Mouse (Mus musculus) hindbrain, embryonic 14.5 days (tissue): Measurements from ENCODE around the gene Dqx1. TPM values are rescaled to one million over a fixed set of nuclear protein-coding genes. Genes with fewer than 3 reads are reported as not detected.

Source experiments
- ATAC-seq: fragments of 200-750 bp; cut with Nextera tagmentation; 2 replicates; pipeline ENCODE4 v1.8.0; 2017; ENCODE audit warnings: moderate number of reproducible peaks, mild to moderate bottlenecking, moderate TSS enrichment, moderate library complexity; ENCODE audit not compliant: low FRiP score
- DNase-seq: peaks from one replicate; pipeline ENCODE4 v3.0.0-alpha.2; 2015; ENCODE audit warnings: low spot score
- H3K27ac ChIP-seq: fragments of 300-500 bp; sonication (generic); 2 replicates; pipeline ENCODE4 v1.5.1; 2014; ENCODE audit warnings: mild to moderate bottlenecking, moderate library complexity
- H3K27me3 ChIP-seq: fragments of 300-500 bp; sonication (generic); 2 replicates; pipeline ENCODE4 v1.6.1; 2014; ENCODE audit warnings: mild to moderate bottlenecking, low read length, mixed read lengths; ENCODE audit not compliant: control insufficient read depth, insufficient read depth
- H3K36me3 ChIP-seq: fragments of 300-500 bp; sonication (generic); replicated peaks from 2 replicates; pipeline ENCODE4 v1.6.1; 2014; ENCODE audit not compliant: control insufficient read depth, insufficient read depth
- H3K4me1 ChIP-seq: fragments of 300-500 bp; sonication (generic); replicated peaks from 2 replicates; pipeline ENCODE4 v1.6.1; 2014; ENCODE audit warnings: antibody characterized with exemption, low read length, mixed read lengths; ENCODE audit not compliant: control insufficient read depth, insufficient read depth
- H3K4me2 ChIP-seq: fragments of 300-500 bp; sonication (generic); replicated peaks from 2 replicates; pipeline ENCODE4 v1.6.1; 2014; ENCODE audit warnings: mild to moderate bottlenecking, moderate library complexity
- H3K4me3 ChIP-seq: fragments of 300-500 bp; sonication (generic); replicated peaks from 2 replicates; pipeline ENCODE4 v1.5.1; 2014; ENCODE audit warnings: mild to moderate bottlenecking, low read length
- H3K9ac ChIP-seq: fragments of 300-500 bp; sonication (generic); 2 replicates; pipeline ENCODE4 v1.6.1; 2014
- H3K9me3 ChIP-seq: fragments of 300-500 bp; sonication (generic); 2 replicates; pipeline ENCODE4 v1.6.1; 2016; ENCODE audit warnings: low read length; ENCODE audit not compliant: control insufficient read depth
- WGBS: fragments of 180-500 bp; shearing (Covaris S2); extraction: QIAGEN DNeasy Blood & Tissue Kit; methylation state at CpG from one replicate; pipeline ENCODE4 v1.1.7; 2014; 5-methylcytosine and 5-hydroxymethylcytosine counted together
- polyA plus RNA-seq: library from polyadenylated mRNA; unstranded; fragments of >200 nt; fragmentation: Nextera tagmentation; extraction: Ambion mirVana; gene quantifications from 2 replicates; pipeline ENCODE4 v1.2.1, GENCODE M21; 2014

Gene Dqx1
- polyA plus RNA-seq, 1 experiment from 2014 or later, result 0.29 TPM

GRCm38 (mm10) chr6:83092416-83093127 is 34.9 kb downstream of the Dqx1 start:
- H3K4me2 ChIP-seq, result no peak overlapping the region
- no peak overlapping the region for H3K9ac ChIP-seq
- H3K36me3 ChIP-seq, result no peaks in the 10 kb centered on the region
- 36% methylated on average over 6 of the region's 6 CpGs for WGBS
- H3K4me1 ChIP-seq, result no peaks in the 10 kb centered on the region
- DNase-seq (no peak), ATAC-seq (no peak)
- no peaks in the 10 kb centered on the region for H3K9me3 ChIP-seq
- peaks cover 40% of the 10 kb centered on the region for H3K27me3 ChIP-seq
- H3K4me3 ChIP-seq, result no peak overlapping the region
- no peak overlapping the region for H3K27ac ChIP-seq

DNA sequence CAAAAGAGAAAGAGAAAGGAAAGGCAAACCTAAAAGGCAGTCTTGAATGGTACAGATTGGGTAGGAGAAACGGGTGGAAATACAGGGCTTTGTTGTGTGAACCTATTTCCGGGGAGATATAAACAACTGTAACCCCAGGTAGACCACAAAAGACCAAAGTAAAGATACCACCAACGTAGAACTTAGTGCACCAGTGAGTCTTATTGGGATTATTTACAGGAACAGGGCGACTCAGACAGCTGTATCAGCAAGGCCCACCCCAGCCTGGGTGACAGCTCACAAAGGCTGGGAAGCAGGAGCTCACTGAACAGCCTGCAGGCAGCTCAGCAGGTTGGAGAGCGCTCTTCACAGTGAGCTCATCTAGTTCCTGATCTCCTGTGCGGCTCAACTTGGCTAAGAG is 38.3 kb downstream of the Dqx1 start:
- no peak overlapping the region for H3K4me2 ChIP-seq
- 49% methylated on average over 6 of the region's 6 CpGs for WGBS
- no peak for ATAC-seq
- no peak for DNase-seq
- H3K27ac ChIP-seq, result no peak overlapping the region
- no peaks in the 10 kb centered on the region for H3K4me1 ChIP-seq
- H3K9me3 ChIP-seq, result no peaks in the 10 kb centered on the region
- H3K9ac ChIP-seq, result no peak overlapping the region
- H3K27me3 ChIP-seq, result peaks cover 8% of the 10 kb centered on the region; the same call in 1 of the 2 replicates
- no peak overlapping the region for H3K4me3 ChIP-seq
- H3K36me3 ChIP-seq, result no peaks in the 10 kb centered on the region

DNA sequence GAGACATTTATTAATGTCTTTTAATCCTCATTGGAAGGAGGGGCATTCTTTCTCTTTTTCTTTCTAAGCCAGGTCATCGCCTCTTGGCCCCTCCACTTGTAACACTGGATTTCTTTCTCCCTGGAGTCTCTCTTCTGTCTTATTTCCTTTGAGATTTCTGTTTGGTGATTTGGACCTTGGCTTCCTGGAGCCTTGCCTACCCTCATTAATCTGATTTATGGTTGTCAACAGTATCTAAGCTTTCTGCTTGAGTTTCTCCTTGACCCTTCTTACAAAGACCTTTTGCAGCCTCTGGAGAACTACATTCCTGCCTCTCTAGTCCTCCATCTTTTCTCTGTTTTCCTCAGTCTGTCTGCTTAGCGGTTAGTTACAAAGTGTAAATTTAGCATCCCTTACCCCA is 40.8 kb downstream of the Dqx1 start:
- Histone ChIP-seq H3K27me3 (no peaks in the 10 kb centered on the region), H3K4me1 (peaks cover 11% of the 10 kb centered on the region), H3K4me2 (no peak overlapping the region), H3K9ac (no peak overlapping the region), H3K27ac (no peak overlapping the region), H3K4me3 (no peak overlapping the region), H3K36me3 (no peaks in the 10 kb centered on the region), H3K9me3 (no peaks in the 10 kb centered on the region)
- 59% methylated on average over 2 of the region's 2 CpGs for WGBS
- DNase-seq, result no peak
- no peak for ATAC-seq

DNA sequence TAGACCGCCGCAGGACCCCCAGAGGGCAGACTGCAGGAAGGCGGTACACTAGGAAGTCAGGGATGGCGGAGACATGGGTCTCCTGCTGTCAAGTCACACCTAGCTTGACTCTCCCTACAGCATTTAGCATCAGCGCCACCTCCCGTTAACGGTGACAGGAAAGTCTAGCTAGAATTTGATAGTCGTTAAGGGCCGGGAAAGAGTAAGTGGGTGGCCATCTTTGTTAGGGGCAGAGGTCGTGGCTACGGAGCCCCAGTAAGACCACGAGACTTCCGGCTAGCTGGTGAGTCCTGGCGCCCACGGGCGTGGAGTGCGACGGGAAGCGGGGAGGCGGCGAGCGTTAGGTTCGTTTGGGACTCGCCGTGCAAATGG is 43.7 kb downstream of the Dqx1 start, which contains the start of the genes Ccdc142 and Gm42688:
TSS of gene Ccdc142 (plus strand) at position 286 of the 372 bp plus-strand sequence.
TSS of gene Gm42688 (plus strand) at position 302 of the 372 bp plus-strand sequence.
- H3K4me3 ChIP-seq, result peak within 1 kb of the TSS; percentile 53
- no peaks in the 10 kb centered on the region for H3K9me3 ChIP-seq
- peak within 1 kb of the TSS; percentile 75 for H3K9ac ChIP-seq
- DNase-seq, result peak; percentile 85
- peak; percentile 88 for ATAC-seq
- H3K4me2 ChIP-seq, result peak within 1 kb of the TSS; percentile 95
- peak within 1 kb of the TSS; percentile 63 for H3K27ac ChIP-seq
- H3K36me3 ChIP-seq, result peaks cover 3% of the 10 kb centered on the region; the same call in 1 of the 2 replicates
- under 1% methylated on average over 25 of the region's 25 CpGs for whole genome bisulfite sequencing
- peaks cover 12% of the 10 kb centered on the region for H3K4me1 ChIP-seq
- no peaks in the 10 kb centered on the region for H3K27me3 ChIP-seq

GRCm38 (mm10) chr6:83101688-83102556 is 44.3 kb downstream of the Dqx1 start:
- no peaks in the 10 kb centered on the region for H3K27me3 ChIP-seq
- H3K4me3 ChIP-seq, result peak overlapping the region; percentile 53
- no peaks in the 10 kb centered on the region for H3K9me3 ChIP-seq
- H3K4me1 ChIP-seq, result peaks cover 12% of the 10 kb centered on the region
- ATAC-seq (peak; percentile 79), DNase-seq (peak; percentile 58)
- under 1% methylated on average over 73 of the region's 74 CpGs for WGBS
- peak overlapping the region; percentile 63 for H3K27ac ChIP-seq
- peaks cover 7% of the 10 kb centered on the region for H3K36me3 ChIP-seq
- H3K9ac ChIP-seq, result peak overlapping the region; percentile 75
- H3K4me2 ChIP-seq, result peak overlapping the region; percentile 95

DNA sequence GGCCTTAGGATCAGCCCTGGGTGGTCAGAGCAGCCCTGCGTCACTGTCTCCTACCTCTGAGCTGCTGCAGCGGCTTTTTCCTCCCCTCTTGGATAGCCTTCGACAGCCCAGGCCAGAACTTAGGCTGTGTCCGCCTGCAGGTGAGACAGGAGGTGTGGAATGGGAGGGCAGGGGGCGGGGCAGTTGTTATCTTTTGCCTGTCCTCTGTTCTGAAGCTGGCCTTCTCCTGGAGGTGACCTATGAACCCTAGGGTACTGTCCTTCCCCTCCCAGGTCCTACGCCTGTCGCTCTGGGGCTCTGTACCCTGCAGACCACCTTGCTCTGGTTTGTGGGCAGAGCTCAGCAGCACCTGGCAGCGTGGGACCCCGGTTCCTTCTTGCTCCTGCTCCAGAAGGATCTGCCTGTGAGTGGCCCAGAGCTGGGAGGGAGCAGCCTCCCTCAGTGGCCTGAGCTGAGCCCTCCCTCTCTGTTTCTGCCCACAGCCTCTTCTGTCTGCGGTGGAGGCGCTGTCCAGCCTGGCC is 45.5 kb downstream of the Dqx1 start:
- WGBS, result 51% methylated on average over 11 of the region's 11 CpGs
- Histone ChIP-seq H3K4me1 (peaks cover 18% of the 10 kb centered on the region), H3K36me3 (peaks cover 18% of the 10 kb centered on the region)

DNA sequence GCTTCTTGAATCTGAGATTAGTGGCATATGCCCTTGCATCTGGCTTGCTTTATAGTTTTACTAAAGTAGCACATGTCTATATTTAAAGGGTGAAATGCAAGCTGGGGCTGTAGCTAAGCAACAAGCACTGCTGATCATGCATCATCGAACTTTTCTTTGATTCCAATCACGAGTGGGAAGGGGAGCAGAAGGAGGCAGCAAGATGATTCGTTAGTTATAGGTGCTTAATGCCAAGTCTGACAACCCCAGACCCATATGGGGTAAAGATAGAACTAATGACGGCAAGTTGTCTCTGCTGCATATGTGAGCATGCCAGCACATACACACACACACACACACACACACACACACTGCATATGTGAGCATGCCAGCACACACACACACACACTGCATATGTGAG is 46.5 kb downstream of the Dqx1 start:
- H3K36me3 ChIP-seq, result peaks cover 18% of the 10 kb centered on the region
- DNase-seq, result no peak
- no peak overlapping the region for H3K4me2 ChIP-seq
- no peaks in the 10 kb centered on the region for H3K9me3 ChIP-seq
- H3K27me3 ChIP-seq, result no peaks in the 10 kb centered on the region
- H3K27ac ChIP-seq, result no peak overlapping the region
- WGBS, result 60% methylated on average over 4 of the region's 4 CpGs
- no peak overlapping the region for H3K4me3 ChIP-seq
- ATAC-seq, result no peak
- H3K9ac ChIP-seq, result no peak overlapping the region
- H3K4me1 ChIP-seq, result peaks cover 24% of the 10 kb centered on the region

More for the DNA sequence above, 45.5 kb downstream of the Dqx1 start:
- Histone ChIP-seq H3K4me3 (peak overlapping the region; percentile 53), H3K27me3 (no peaks in the 10 kb centered on the region), H3K4me2 (peak overlapping the region; percentile 95), H3K9me3 (no peaks in the 10 kb centered on the region), H3K27ac (no peak overlapping the region), H3K9ac (peak overlapping the region; percentile 75)
- DNase-seq, result no peak
- ATAC-seq, result no peak

GRCm38 (mm10) chr6:83107566-83108400 is 50.1 kb downstream of the Dqx1 start:
- H3K9me3 ChIP-seq, result no peaks in the 10 kb centered on the region
- no peaks in the 10 kb centered on the region for H3K27me3 ChIP-seq
- H3K27ac ChIP-seq, result peak overlapping the region; percentile 83; the same call in 1 of the 2 replicates
- ATAC-seq (0 out of 2 replicates have a peak, but pooled peaks have one; percentile 1), DNase-seq (peak; percentile 63)
- peak overlapping the region; percentile 84; the same call in 1 of the 2 replicates for H3K4me3 ChIP-seq
- WGBS, result 35% methylated on average over 13 of the region's 13 CpGs
- H3K36me3 ChIP-seq, result peaks cover 25% of the 10 kb centered on the region
- H3K4me1 ChIP-seq, result peaks cover 27% of the 10 kb centered on the region
- H3K9ac ChIP-seq, result peak overlapping the region; percentile 92
- peak overlapping the region; percentile 75 for H3K4me2 ChIP-seq
